In genomic region chr8:93571369-93571985, GRCm38 (mm10) we compare ENCODE assay signal across 10 mouse cellular contexts. TPM values are rescaled to one million over a fixed set of nuclear protein-coding genes. Genes with fewer than 3 reads are reported as not detected.
A peak's percentile ranks its signal among the peaks of the same experiment; 100 is the strongest.
DNase-seq lines count a peak whose midpoint lies in the region; ATAC-seq lines count a peak whose summit lies in the region.
"Had no signal": no experiment of that assay in that cellular context is flagged by ENCODE, and none has a peak within 500 bp of the region (broad histone marks: within the 10 kb centered on the region; RNA-seq: fewer than 3 reads in every experiment).

No protein-coding gene starts in this region.

- H3K4me3 ChIP-seq in heart, embryonic 16.5 days (ENCODE audit: low read length): no peak overlapping the region
- no peak overlapping the region for H3K4me3 ChIP-seq in midbrain, embryonic 10.5 days
- H3K4me3 ChIP-seq: embryonic facial prominence, embryonic 13.5 days had no signal

- no peaks in the 10 kb centered on the region for H3K27me3 ChIP-seq in heart, embryonic 16.5 days (ENCODE audit: control insufficient read depth, insufficient read depth, low read length)
- no peaks in the 10 kb centered on the region for H3K27me3 ChIP-seq in midbrain, embryonic 10.5 days (ENCODE audit: low read depth, poor library complexity, severe bottlenecking)
- H3K27me3 ChIP-seq: embryonic facial prominence, embryonic 13.5 days had no signal

- H3K36me3 ChIP-seq in heart, embryonic 16.5 days (ENCODE audit: control insufficient read depth, insufficient read depth): no peaks in the 10 kb centered on the region
- no peaks in the 10 kb centered on the region for H3K36me3 ChIP-seq in midbrain, embryonic 10.5 days
- H3K36me3 ChIP-seq: embryonic facial prominence, embryonic 13.5 days had no signal

- H3K27ac ChIP-seq in heart, embryonic 16.5 days (ENCODE audit: low read length): peak overlapping the region; percentile 97
- peak overlapping the region; percentile 80 for H3K27ac ChIP-seq in midbrain, embryonic 10.5 days (replicated peaks)
- H3K27ac ChIP-seq: embryonic facial prominence, embryonic 13.5 days; macrophage had no signal

- peak; percentile 30 for DNase-seq in gastrocnemius, postnatal 25 days
- DNase-seq in gastrocnemius, postnatal 4 days (ENCODE audit: low spot score in 2 of 2): no peak
- DNase-seq in cerebellum, postnatal 36 days: peak; percentile 11 to 52
- DNase-seq in kidney, postnatal 25 days: peak; percentile 54 to 68
- DNase-seq in midbrain, embryonic 10.5 days (ENCODE audit: low spot score): peak; percentile 16
- DNase-seq in thymus, postnatal 14 days: no peak
- DNase-seq in thymus, postnatal 36 days: no peak

- ATAC-seq in heart, embryonic 16.5 days (replicated peaks; ENCODE audit: extremely low read depth, insufficient read depth, low FRiP score): no peak

- H3K4me2 ChIP-seq in heart, embryonic 16.5 days (ENCODE audit: low read depth, low read length): no peak overlapping the region
- H3K4me2 ChIP-seq: embryonic facial prominence, embryonic 13.5 days had no signal

- H3K9me3 ChIP-seq in heart, embryonic 16.5 days (replicated peaks; ENCODE audit: control insufficient read depth, low read length): peaks cover 9% of the 10 kb centered on the region
- peaks cover 13% of the 10 kb centered on the region for H3K9me3 ChIP-seq in midbrain, embryonic 10.5 days (replicated peaks)

- H3K9ac ChIP-seq in heart, embryonic 16.5 days (ENCODE audit: low read length): no peak overlapping the region
- H3K9ac ChIP-seq: embryonic facial prominence, embryonic 13.5 days had no signal

- peaks cover 26% of the 10 kb centered on the region for H3K4me1 ChIP-seq in heart, embryonic 16.5 days (ENCODE audit: control insufficient read depth, insufficient read depth, low read length)
- peaks cover 44% of the 10 kb centered on the region for H3K4me1 ChIP-seq in midbrain, embryonic 10.5 days

- WGBS in heart, embryonic 16.5 days: 31% methylated on average over 9 of the region's 9 CpGs
- 22% methylated on average over 9 of the region's 9 CpGs for WGBS in midbrain, embryonic 10.5 days

RNA-seq across cellular contexts. Expression of gene Ces5a, which starts 35.8 kb away (rescaled TPM):
- total RNA-seq in gastrocnemius, postnatal 25 days (2021): under 1 TPM; 0.51 to 0.91 TPM
- 1 to 10 TPM in 1 of 2 experiments, under 1 TPM in 1; 0.74 to 1.2 TPM for total RNA-seq in gastrocnemius, postnatal 4 days (2021)
- 0.24 and 0.28 TPM in 2 replicates for polyA plus RNA-seq in heart, embryonic 16.5 days (2015; fragmentation: Nextera tagmentation; extraction: Ambion mirVana)
- polyA plus RNA-seq in midbrain, embryonic 10.5 days (2016; fragmentation: Nextera tagmentation; extraction: Ambion mirVana): not detected in 2 replicates
- polyA plus RNA-seq: embryonic facial prominence, embryonic 13.5 days; macrophage had no signal

Comparison
In these comparisons a context has a peak if more than half of its experiments do, and no peak if none do; other contexts are left out.
1. DNase-seq: peak in gastrocnemius, postnatal 25 days (single experiment), cerebellum, postnatal 36 days (2 of 2), kidney, postnatal 25 days (2 of 2) and midbrain, embryonic 10.5 days (single experiment); none in gastrocnemius, postnatal 4 days (0 of 2), thymus, postnatal 14 days (single experiment) and thymus, postnatal 36 days (0 of 2).